Mouse (Mus musculus) heart, postnatal 0 days (tissue): ENCODE results near the gene Dclk1.

ENCODE experiments used
- CTCF ChIP-seq: IDR thresholded peaks from 2 replicates; pipeline ENCODE4 v1.5.1; 2016; ENCODE audit warnings: antibody characterized with exemption, control low read depth, low read depth
- EP300 ChIP-seq: IDR thresholded peaks from 2 replicates; pipeline ENCODE4 v1.6.1; 2016; ENCODE audit warnings: antibody characterized with exemption, low read depth

- peak; percentile 74 for TF ChIP-seq CTCF
- no peak for TF ChIP-seq EP300
Observed at GRCm38 (mm10) chr3:55520240-55521180, 278.3 kb downstream of the Dclk1 start.
